Mouse (Mus musculus): ENCODE measurements at regions not wholly inside any gene's neighbourhood (a gene's known extent, or its start where the extent isn't known, plus 50 kb on each side); places are given as distances from the start of the nearest gene placed in this dataset.
A peak's percentile ranks its signal among the peaks of the same experiment; 100 is the strongest.

DNA sequence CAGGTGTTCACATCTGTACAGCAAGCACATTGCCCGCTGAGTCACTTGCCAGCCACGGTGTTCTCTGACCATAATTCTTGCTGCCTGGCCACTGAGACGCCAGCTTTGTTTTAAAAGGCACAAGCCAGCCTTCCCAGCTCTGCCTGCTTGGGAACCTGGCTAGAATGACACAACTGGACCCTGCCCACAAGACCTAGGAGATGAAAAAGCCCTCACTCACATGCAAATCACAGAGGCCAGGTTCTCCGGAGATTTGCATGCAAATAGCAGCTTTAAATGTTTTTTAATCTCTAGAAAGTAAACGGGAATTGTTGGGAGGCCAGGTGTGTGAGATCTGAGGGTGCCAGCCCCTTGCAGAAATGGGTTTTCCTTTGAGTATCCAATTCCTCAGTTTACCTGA lies 71.9 kb downstream of the 1810010D01Rik start:
- 40% methylated on average over 5 of the region's 5 CpGs for WGBS

DNA sequence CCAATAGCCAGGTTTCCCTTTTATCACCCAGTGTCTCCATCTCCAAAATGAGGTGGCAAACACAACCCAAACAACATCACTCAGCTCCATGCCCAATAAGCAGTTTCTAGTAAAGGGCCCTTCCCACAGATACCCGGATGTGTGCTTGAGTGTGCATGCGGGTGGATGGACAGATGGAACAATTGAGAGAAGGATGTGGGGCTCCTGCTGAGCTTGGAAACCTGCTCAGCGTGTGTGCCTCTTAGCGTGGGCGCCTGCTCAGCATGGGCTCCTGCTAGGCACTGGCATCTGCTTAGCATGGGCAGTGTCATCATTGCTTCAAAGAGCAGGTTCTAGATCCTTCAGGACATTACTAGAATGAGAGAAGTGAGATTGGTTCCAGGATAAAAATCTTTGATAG lies 75.4 kb downstream of the 1810010D01Rik start:
- Histone ChIP-seq H3K4me2 (ENCODE audit: low read length) (no peak overlapping the region), H3K27me3 (ENCODE audit: control insufficient read depth, insufficient read depth, low read length) (no peaks in the 10 kb centered on the region), H3K9ac (ENCODE audit: low read length) (no peak overlapping the region), H3K27ac (replicated peaks in 1 of 2; ENCODE audit: control insufficient read depth in 1 of 2, insufficient read depth in 1 of 2, low read depth in 2 of 2, low read length in 2 of 2) (no peak overlapping the region), H3K4me1 (ENCODE audit: control insufficient read depth in 2 of 2, insufficient read depth in 2 of 2, low read length in 2 of 2) (peaks cover 9 to 11% of the 10 kb centered on the region in 2 experiments), H3K4me3 (ENCODE audit: control insufficient read depth in 1 of 2, insufficient read depth in 1 of 2, low read depth in 1 of 2, low read length in 2 of 2) (no peak overlapping the region), H3K9me3 (ENCODE audit: control insufficient read depth, low read length) (no peaks in the 10 kb centered on the region), H3K36me3 (ENCODE audit: control insufficient read depth, insufficient read depth, low read length) (no peaks in the 10 kb centered on the region)
- no peak for ATAC-seq (ENCODE audit: insufficient number of reproducible peaks, insufficient read depth, low FRiP score, low read depth)
- WGBS, result 87% methylated on average over 5 of the region's 5 CpGs

More for the DNA sequence above, 71.9 kb downstream of the 1810010D01Rik start:
- 0 out of 2 replicates have a peak, but pooled peaks cover 4% of the 10 kb centered on the region for H3K9me3 ChIP-seq (ENCODE audit: control insufficient read depth, low read length)
- no peaks in the 10 kb centered on the region for H3K36me3 ChIP-seq (ENCODE audit: control insufficient read depth, insufficient read depth, low read length)
- no peak for ATAC-seq (ENCODE audit: insufficient number of reproducible peaks, insufficient read depth, low FRiP score, low read depth)
- H3K27me3 ChIP-seq (ENCODE audit: control insufficient read depth, insufficient read depth, low read length), result no peaks in the 10 kb centered on the region
- H3K4me1 ChIP-seq (ENCODE audit: control insufficient read depth in 2 of 2, insufficient read depth in 2 of 2, low read length in 2 of 2), result no peaks in the 10 kb centered on the region
- no peak overlapping the region for H3K4me2 ChIP-seq (ENCODE audit: low read length)
- no peak overlapping the region for H3K27ac ChIP-seq (replicated peaks in 1 of 2; ENCODE audit: control insufficient read depth in 1 of 2, insufficient read depth in 1 of 2, low read depth in 2 of 2, low read length in 2 of 2)
- no peak overlapping the region for H3K9ac ChIP-seq (ENCODE audit: low read length)
- H3K4me3 ChIP-seq (ENCODE audit: control insufficient read depth in 1 of 2, insufficient read depth in 1 of 2, low read depth in 1 of 2, low read length in 2 of 2), result no peak overlapping the region

DNA sequence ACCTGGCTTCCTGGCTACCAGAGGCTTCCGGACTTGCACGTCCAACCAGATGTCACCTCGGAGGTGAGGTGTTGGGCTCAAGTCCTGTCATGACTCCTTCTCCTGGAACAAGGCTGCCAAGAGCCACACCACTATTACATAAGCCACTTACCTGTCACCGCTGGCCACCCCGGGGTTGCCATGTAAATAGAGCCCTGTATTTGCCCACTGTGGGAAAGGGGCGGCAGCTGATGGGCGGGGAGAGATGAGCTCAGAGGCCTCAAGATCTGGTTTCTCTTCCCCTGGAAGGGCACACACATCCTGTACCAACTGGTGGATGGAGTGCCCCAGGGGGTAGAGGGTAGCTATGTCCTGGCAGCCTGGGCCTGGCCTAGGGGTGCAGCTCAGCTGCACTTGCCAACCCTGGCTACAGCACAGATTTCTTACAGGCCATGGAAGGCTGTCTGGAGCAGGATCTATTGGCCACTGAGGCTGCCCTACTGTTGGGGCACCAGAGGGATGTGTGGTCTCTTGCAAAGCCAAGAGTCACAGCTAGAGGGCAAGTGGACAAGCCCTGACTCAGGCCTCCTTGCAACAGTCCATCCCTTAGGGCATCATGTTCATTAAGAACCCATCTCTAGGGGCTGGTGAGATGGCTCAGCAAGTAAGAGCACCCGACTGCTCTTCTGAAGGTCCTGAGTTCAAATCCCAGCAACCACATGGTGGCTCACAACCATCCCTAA lies 76.3 kb downstream of the 1810010D01Rik start:
- WGBS, result 83% methylated on average over 8 of the region's 8 CpGs
- Histone ChIP-seq H3K36me3 (ENCODE audit: control insufficient read depth, insufficient read depth, low read length) (no peaks in the 10 kb centered on the region), H3K27ac (replicated peaks in 1 of 2; ENCODE audit: control insufficient read depth in 1 of 2, insufficient read depth in 1 of 2, low read depth in 2 of 2, low read length in 2 of 2) (no peak overlapping the region), H3K9me3 (ENCODE audit: control insufficient read depth, low read length) (no peaks in the 10 kb centered on the region), H3K27me3 (ENCODE audit: control insufficient read depth, insufficient read depth, low read length) (no peaks in the 10 kb centered on the region), H3K4me1 (ENCODE audit: control insufficient read depth in 2 of 2, insufficient read depth in 2 of 2, low read length in 2 of 2) (peaks cover 16 to 17% of the 10 kb centered on the region in 2 experiments), H3K4me3 (ENCODE audit: control insufficient read depth in 1 of 2, insufficient read depth in 1 of 2, low read depth in 1 of 2, low read length in 2 of 2) (no peak overlapping the region), H3K9ac (ENCODE audit: low read length) (no peak overlapping the region), H3K4me2 (ENCODE audit: low read length) (no peak overlapping the region)
- no peak; the same call in 1 of the 2 replicates for ATAC-seq (ENCODE audit: insufficient number of reproducible peaks, insufficient read depth, low FRiP score, low read depth)

DNA sequence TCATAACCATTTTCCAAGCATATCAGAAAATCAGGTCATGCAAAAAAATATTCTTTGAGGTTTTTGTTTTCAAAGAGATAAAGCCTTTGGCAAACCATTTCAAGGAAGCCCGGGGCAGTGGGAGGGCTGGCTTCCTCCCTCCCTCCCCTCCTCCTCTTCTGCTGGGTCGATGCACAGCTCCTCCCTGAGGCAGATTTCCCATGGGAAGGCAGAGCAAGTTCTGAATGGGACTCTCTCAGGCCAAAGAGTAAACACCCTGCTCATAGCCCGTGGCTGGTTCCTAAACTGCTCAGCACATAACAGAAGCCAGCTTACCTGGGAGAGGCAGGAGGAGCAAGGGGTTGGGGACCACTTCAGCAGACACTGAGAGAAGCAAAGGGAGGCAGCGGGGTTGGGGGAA lies 77.9 kb downstream of the 1810010D01Rik start:
- no peak overlapping the region for H3K4me2 ChIP-seq (ENCODE audit: low read length)
- no peak for ATAC-seq (ENCODE audit: insufficient number of reproducible peaks, insufficient read depth, low FRiP score, low read depth)
- 22% methylated on average over 4 of the region's 4 CpGs for WGBS

DNA sequence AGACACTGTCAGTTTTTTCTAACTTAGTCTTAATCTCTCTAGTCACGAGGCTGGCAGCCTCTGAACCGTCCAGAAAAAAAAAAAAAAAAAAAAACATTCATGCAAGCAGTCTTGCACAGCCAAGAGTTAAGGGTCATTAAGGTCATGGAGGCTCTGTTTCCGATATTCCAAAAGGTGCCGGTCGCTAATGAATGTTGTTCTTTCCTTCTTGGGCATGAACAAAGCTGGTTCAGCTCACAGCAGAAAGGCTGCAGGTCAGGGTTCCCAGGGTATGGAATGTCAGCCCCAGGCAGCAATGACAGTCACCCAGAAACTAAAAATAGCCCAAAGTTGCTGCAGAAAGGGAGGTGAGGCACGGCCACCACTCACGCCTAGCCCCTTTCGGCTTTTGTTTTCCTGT lies 80.3 kb downstream of the 1810010D01Rik start:
- ATAC-seq (ENCODE audit: insufficient number of reproducible peaks, insufficient read depth, low FRiP score, low read depth), result no peak
- peak overlapping the region; percentile 55 for H3K9ac ChIP-seq (ENCODE audit: low read length)
- 7% methylated on average over 8 of the region's 8 CpGs for WGBS

More for the DNA sequence above, 77.9 kb downstream of the 1810010D01Rik start:
- H3K27me3 ChIP-seq (ENCODE audit: control insufficient read depth, insufficient read depth, low read length), result no peaks in the 10 kb centered on the region
- no peaks in the 10 kb centered on the region for H3K36me3 ChIP-seq (ENCODE audit: control insufficient read depth, insufficient read depth, low read length)
- no peaks in the 10 kb centered on the region for H3K9me3 ChIP-seq (ENCODE audit: control insufficient read depth, low read length)
- no peak overlapping the region for H3K9ac ChIP-seq (ENCODE audit: low read length)
- H3K4me1 ChIP-seq (ENCODE audit: control insufficient read depth in 2 of 2, insufficient read depth in 2 of 2, low read length in 2 of 2), result peaks cover 16 to 17% of the 10 kb centered on the region in 2 experiments
- no peak overlapping the region for H3K27ac ChIP-seq (replicated peaks in 1 of 2; ENCODE audit: control insufficient read depth in 1 of 2, insufficient read depth in 1 of 2, low read depth in 2 of 2, low read length in 2 of 2)
- no peak overlapping the region for H3K4me3 ChIP-seq (ENCODE audit: control insufficient read depth in 1 of 2, insufficient read depth in 1 of 2, low read depth in 1 of 2, low read length in 2 of 2)

DNA sequence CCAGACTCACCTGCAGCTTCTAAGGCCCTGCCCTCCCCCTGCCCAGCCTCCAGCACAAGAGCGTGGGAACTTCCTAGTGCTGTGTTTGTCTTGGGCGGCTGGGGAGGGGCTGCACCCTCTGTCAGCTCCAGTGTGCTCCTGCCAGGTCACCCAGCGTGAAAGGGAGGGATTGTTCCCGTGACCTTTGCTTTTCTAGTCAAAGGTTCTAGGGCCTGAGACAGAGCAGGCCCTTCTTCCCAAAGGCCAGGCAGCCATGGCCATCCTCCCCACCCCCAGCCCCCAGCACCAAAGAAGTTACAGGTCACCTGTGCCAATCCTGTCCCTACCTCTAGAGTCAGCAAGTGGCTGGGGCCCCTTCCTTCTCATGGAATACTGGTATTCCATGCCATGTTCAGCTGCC lies 80.7 kb downstream of the 1810010D01Rik start:
- Histone ChIP-seq H3K27ac (replicated peaks in 1 of 2; ENCODE audit: control insufficient read depth in 1 of 2, insufficient read depth in 1 of 2, low read depth in 2 of 2, low read length in 2 of 2) (peak overlapping the region; percentile 76 to 83; a peak in 2 of 4 replicates), H3K9me3 (ENCODE audit: control insufficient read depth, low read length) (no peaks in the 10 kb centered on the region), H3K4me1 (ENCODE audit: control insufficient read depth in 2 of 2, insufficient read depth in 2 of 2, low read length in 2 of 2) (peaks cover 19 to 22% of the 10 kb centered on the region in 2 experiments), H3K36me3 (ENCODE audit: control insufficient read depth, insufficient read depth, low read length) (no peaks in the 10 kb centered on the region), H3K4me3 (ENCODE audit: control insufficient read depth in 1 of 2, insufficient read depth in 1 of 2, low read depth in 1 of 2, low read length in 2 of 2) (no peak overlapping the region), H3K9ac (ENCODE audit: low read length) (no peak overlapping the region), H3K27me3 (ENCODE audit: control insufficient read depth, insufficient read depth, low read length) (no peaks in the 10 kb centered on the region), H3K4me2 (ENCODE audit: low read length) (no peak overlapping the region)
- no peak for ATAC-seq (ENCODE audit: insufficient number of reproducible peaks, insufficient read depth, low FRiP score, low read depth)
- WGBS, result 61% methylated on average over 4 of the region's 4 CpGs

More for the DNA sequence above, 80.3 kb downstream of the 1810010D01Rik start:
- no peaks in the 10 kb centered on the region for H3K9me3 ChIP-seq (ENCODE audit: control insufficient read depth, low read length)
- H3K27me3 ChIP-seq (ENCODE audit: control insufficient read depth, insufficient read depth, low read length), result no peaks in the 10 kb centered on the region
- H3K4me3 ChIP-seq (ENCODE audit: control insufficient read depth in 1 of 2, insufficient read depth in 1 of 2, low read depth in 1 of 2, low read length in 2 of 2), result no peak overlapping the region
- peaks cover 16 to 18% of the 10 kb centered on the region in 2 experiments for H3K4me1 ChIP-seq (ENCODE audit: control insufficient read depth in 2 of 2, insufficient read depth in 2 of 2, low read length in 2 of 2)
- peak overlapping the region; percentile 12; the same call in 1 of the 2 replicates for H3K4me2 ChIP-seq (ENCODE audit: low read length)
- peak overlapping the region; percentile 76 to 83 for H3K27ac ChIP-seq (replicated peaks in 1 of 2; ENCODE audit: control insufficient read depth in 1 of 2, insufficient read depth in 1 of 2, low read depth in 2 of 2, low read length in 2 of 2)
- H3K36me3 ChIP-seq (ENCODE audit: control insufficient read depth, insufficient read depth, low read length), result no peaks in the 10 kb centered on the region

DNA sequence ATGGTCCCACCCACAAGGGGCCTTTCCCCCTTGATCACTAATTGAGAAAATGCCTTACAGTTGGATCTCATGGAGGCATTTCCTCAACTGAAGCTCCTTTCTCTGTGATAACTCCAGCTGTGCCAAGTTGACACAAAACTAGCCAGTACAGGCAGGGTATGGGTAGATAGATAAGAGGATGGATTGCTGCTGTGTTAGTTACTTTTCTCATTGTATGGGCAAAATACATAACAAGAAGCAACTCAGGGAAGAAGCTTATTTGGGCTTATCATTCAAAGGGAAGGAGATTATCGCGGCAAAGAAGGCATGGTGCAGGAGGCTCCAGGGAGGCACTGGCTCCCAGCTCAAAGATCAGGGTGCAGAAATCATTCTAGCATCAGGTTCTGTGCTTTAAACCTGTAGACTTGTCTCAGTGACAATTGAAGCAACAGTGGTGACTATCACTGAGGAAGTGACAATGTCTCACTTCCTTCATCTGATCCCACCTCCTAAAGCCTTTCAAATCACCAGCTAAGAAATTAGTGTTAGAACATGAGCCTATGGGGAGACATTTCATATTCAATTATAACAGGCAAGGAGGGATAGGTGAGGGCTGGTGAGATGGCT lies 83.8 kb downstream of the 1810010D01Rik start:
- Histone ChIP-seq H3K27me3 (ENCODE audit: control insufficient read depth, insufficient read depth, low read length) (no peaks in the 10 kb centered on the region), H3K4me1 (ENCODE audit: control insufficient read depth in 2 of 2, insufficient read depth in 2 of 2, low read length in 2 of 2) (peaks cover 35 to 36% of the 10 kb centered on the region in 2 experiments), H3K9me3 (ENCODE audit: control insufficient read depth, low read length) (no peaks in the 10 kb centered on the region), H3K36me3 (ENCODE audit: control insufficient read depth, insufficient read depth, low read length) (no peaks in the 10 kb centered on the region), H3K9ac (ENCODE audit: low read length) (no peak overlapping the region), H3K4me2 (ENCODE audit: low read length) (no peak overlapping the region), H3K27ac (replicated peaks in 1 of 2; ENCODE audit: control insufficient read depth in 1 of 2, insufficient read depth in 1 of 2, low read depth in 2 of 2, low read length in 2 of 2) (no peak overlapping the region), H3K4me3 (ENCODE audit: control insufficient read depth in 1 of 2, insufficient read depth in 1 of 2, low read depth in 1 of 2, low read length in 2 of 2) (no peak overlapping the region)
- WGBS, result 63% methylated on average over 2 of the region's 2 CpGs
- ATAC-seq (ENCODE audit: insufficient number of reproducible peaks, insufficient read depth, low FRiP score, low read depth), result no peak

Data from heart, embryonic 14.5 days (tissue).